Mouse (Mus musculus): Measurements from ENCODE around the gene Ythdc1. TPM values are rescaled to one million over a fixed set of nuclear protein-coding genes. Genes with fewer than 3 reads are reported as not detected.

Ythdc1 gene
- polyA plus RNA-seq, 1 experiment from 2014 or later: 37.9 TPM

Other genes starting within 250 kb of the Ythdc1 start
- gene Tmprss11f, start 171.8 kb upstream of the Ythdc1 start, polyA plus RNA-seq (2015; fragmentation: Nextera tagmentation; extraction: Ambion mirVana): not detected in 2 replicates
- not detected in 2 replicates for gene Tmprss11b, start 127.9 kb upstream of the Ythdc1 start, polyA plus RNA-seq (2015; fragmentation: Nextera tagmentation; extraction: Ambion mirVana)
- not detected in 2 replicates for gene Tmprss11e, start 58.4 kb upstream of the Ythdc1 start, polyA plus RNA-seq (2015; fragmentation: Nextera tagmentation; extraction: Ambion mirVana)
- gene Ugt2b34, start 102.7 kb downstream of the Ythdc1 start, polyA plus RNA-seq (2015; fragmentation: Nextera tagmentation; extraction: Ambion mirVana): not detected in 2 replicates
- gene Ugt2b1, start 122.3 kb downstream of the Ythdc1 start, polyA plus RNA-seq (2015; fragmentation: Nextera tagmentation; extraction: Ambion mirVana): not detected in 2 replicates
- not detected in 2 replicates for gene Ugt2b35, start 196.6 kb downstream of the Ythdc1 start, polyA plus RNA-seq (2015; fragmentation: Nextera tagmentation; extraction: Ambion mirVana)